Mouse (Mus musculus) MEL (cell line): ENCODE data around the gene Nagk. TPM values are rescaled to one million over a fixed set of nuclear protein-coding genes. Genes with fewer than 3 reads are reported as not detected.
"Not testable (repeated sequence)": the region's sequence is repeated elsewhere in the genome, so short reads cannot be mapped to it uniquely, and the experiment has no call there.

Source experiments
- DNase-seq: peaks from one replicate; pipeline ENCODE4 v3.0.0; 2011; ENCODE audit warnings: low read depth, low spot score
- H3K27ac ChIP-seq: 2 replicates; pipeline ENCODE4 v1.5.1; 2012; ENCODE audit warnings: low read depth, mild to moderate bottlenecking, control low read depth, low read length, moderate library complexity; ENCODE audit not compliant: control insufficient read depth
- H3K27me3 ChIP-seq, 2 experiments: fragments of 150-350 bp in 1 of 2; sonication (generic) in 1 of 2; 2 replicates each; pipeline ENCODE4 v1.6.1; 2012; ENCODE audit warnings: low read length in 2 of 2, mild to moderate bottlenecking in 2 of 2, improper control_type of control experiment in 1 of 2, moderate library complexity in 1 of 2; ENCODE audit not compliant: insufficient read depth in 2 of 2, control insufficient read depth in 1 of 2
- H3K36me3 ChIP-seq, 2 experiments: 2 replicates each; pipeline ENCODE4 v1.6.1; 2012 to 2014; ENCODE audit warnings: low read length in 2 of 2, improper control_type of control experiment in 1 of 2, inconsistent platforms in 1 of 2, mild to moderate bottlenecking in 1 of 2; ENCODE audit not compliant: insufficient read depth in 2 of 2, control insufficient read depth in 1 of 2
- H3K4me1 ChIP-seq, 2 experiments: fragments of 150-350 bp in 1 of 2; sonication (generic) in 1 of 2; 2 replicates each; pipeline ENCODE4 v1.6.1; 2012; ENCODE audit warnings: low read length in 2 of 2, improper control_type of control experiment in 1 of 2, mild to moderate bottlenecking in 1 of 2; ENCODE audit not compliant: insufficient read depth in 2 of 2, control insufficient read depth in 1 of 2
- H3K4me3 ChIP-seq, 2 experiments: fragments of 150-350 bp in 1 of 2; sonication (generic) in 1 of 2; 2 replicates each; pipeline ENCODE4 v1.5.1; 2012; ENCODE audit warnings: low read depth in 2 of 2, low read length in 2 of 2, mild to moderate bottlenecking in 2 of 2, moderate library complexity in 2 of 2, control low read depth in 1 of 2, improper control_type of control experiment in 1 of 2; ENCODE audit not compliant: control insufficient read depth in 1 of 2, insufficient read depth in 1 of 2
- H3K79me2 ChIP-seq: 2 replicates; pipeline ENCODE4 v1.6.1; 2012; ENCODE audit warnings: mild to moderate bottlenecking, low read length, moderate library complexity; ENCODE audit not compliant: control insufficient read depth, poor library complexity, insufficient read depth
- H3K9ac ChIP-seq: 2 replicates; pipeline ENCODE4 v1.6.1; 2012; ENCODE audit warnings: low read depth, mild to moderate bottlenecking, control low read depth, low read length, moderate library complexity; ENCODE audit not compliant: control insufficient read depth, poor library complexity, severe bottlenecking
- H3K9me3 ChIP-seq: fragments of 150-350 bp; sonication (generic); replicated peaks from 2 replicates; pipeline ENCODE4 v1.6.1; 2012; ENCODE audit warnings: mild to moderate bottlenecking, low read length, improper control_type of control experiment, moderate library complexity; ENCODE audit not compliant: insufficient read depth
- EP300 ChIP-seq, 2 experiments: IDR thresholded peaks; 2 replicates each; pipeline ENCODE4 v1.6.1; 2011; ENCODE audit warnings: improper control_type of control experiment in 2 of 2, low read length in 2 of 2, low read depth in 1 of 2, mild to moderate bottlenecking in 1 of 2
- ETS1 ChIP-seq: IDR thresholded peaks from 2 replicates; pipeline ENCODE4 v1.6.1; 2012; ENCODE audit warnings: low read depth, mild to moderate bottlenecking, inconsistent platforms, low read length, improper control_type of control experiment, moderate library complexity
- GATA1 ChIP-seq: IDR thresholded peaks from 2 replicates; pipeline ENCODE4 v1.6.1; 2011; ENCODE audit warnings: low read depth, low read length, improper control_type of control experiment
- HCFC1 ChIP-seq: IDR thresholded peaks from 2 replicates; pipeline ENCODE4 v1.6.1; 2012; ENCODE audit warnings: low read depth, mild to moderate bottlenecking, inconsistent platforms, low read length, improper control_type of control experiment, moderate library complexity
- MAFK ChIP-seq: IDR thresholded peaks from 2 replicates; pipeline ENCODE4 v1.6.1; 2011; ENCODE audit warnings: low read depth, mild to moderate bottlenecking, low read length, improper control_type of control experiment, borderline replicate concordance
- MAX ChIP-seq: IDR thresholded peaks from 2 replicates; pipeline ENCODE4 v1.6.1; 2011; ENCODE audit warnings: low read length, improper control_type of control experiment
- MAZ ChIP-seq: IDR thresholded peaks from 2 replicates; pipeline ENCODE4 v1.6.1; 2012; ENCODE audit warnings: low read depth, mild to moderate bottlenecking, inconsistent platforms, low read length, improper control_type of control experiment
- NELFE ChIP-seq: IDR thresholded peaks from 2 replicates; pipeline ENCODE4 v1.6.1; 2011; ENCODE audit warnings: low read depth, low read length, improper control_type of control experiment
- POLR2A ChIP-seq, 2 experiments: IDR thresholded peaks; 2 replicates each; pipeline ENCODE4 v1.6.1; 2011 to 2012; ENCODE audit warnings: low read length in 2 of 2, mild to moderate bottlenecking in 2 of 2, control low read depth in 1 of 2, improper control_type of control experiment in 1 of 2, low read depth in 1 of 2, moderate library complexity in 1 of 2; ENCODE audit not compliant: control insufficient read depth in 1 of 2, insufficient read depth in 1 of 2, poor library complexity in 1 of 2
- POLR2AphosphoS5 ChIP-seq: IDR thresholded peaks from 2 replicates; pipeline ENCODE4 v1.6.1; 2012; ENCODE audit warnings: low read depth, borderline replicate concordance, mild to moderate bottlenecking, inconsistent platforms, low read length, moderate library complexity, mixed read lengths
- RAD21 ChIP-seq: IDR thresholded peaks from 2 replicates; pipeline ENCODE4 v1.6.1; 2011; ENCODE audit warnings: mild to moderate bottlenecking, low read depth, low read length, improper control_type of control experiment
- RCOR1 ChIP-seq: IDR thresholded peaks from 2 replicates; pipeline ENCODE4 v1.6.1; 2012; ENCODE audit warnings: low read depth, mild to moderate bottlenecking, inconsistent platforms, low read length, improper control_type of control experiment
- SIN3A ChIP-seq: IDR thresholded peaks from 2 replicates; pipeline ENCODE4 v1.6.1; 2012; ENCODE audit warnings: low read length, improper control_type of control experiment, inconsistent platforms
- TAL1 ChIP-seq: IDR thresholded peaks from 2 replicates; pipeline ENCODE4 v1.6.1; 2012; ENCODE audit warnings: mild to moderate bottlenecking, inconsistent platforms, low read length, moderate library complexity, mixed read lengths
- TBP ChIP-seq: IDR thresholded peaks from 2 replicates; pipeline ENCODE4 v1.8.0; 2011; ENCODE audit warnings: low read depth, low read length, improper control_type of control experiment
- TCF12 ChIP-seq: IDR thresholded peaks from 2 replicates; pipeline ENCODE4 v1.6.1; 2014; ENCODE audit warnings: low read depth, mild to moderate bottlenecking, inconsistent platforms, low read length, improper control_type of control experiment, moderate library complexity
- USF2 ChIP-seq, 2 experiments: IDR thresholded peaks; 2 replicates each; pipeline ENCODE4 v1.6.1; 2011 to 2012; ENCODE audit warnings: improper control_type of control experiment in 2 of 2, low read length in 2 of 2, borderline replicate concordance in 1 of 2, inconsistent platforms in 1 of 2, low read depth in 1 of 2, mild to moderate bottlenecking in 1 of 2; ENCODE audit not compliant: insufficient read depth in 1 of 2
- ZNF384 ChIP-seq: IDR thresholded peaks from 2 replicates; pipeline ENCODE4 v1.6.1; 2012; ENCODE audit warnings: low read depth, mild to moderate bottlenecking, inconsistent platforms, low read length, improper control_type of control experiment
- polyA plus RNA-seq, 2 experiments: library from polyadenylated mRNA; stranded (reverse) in 1 of 2; unstranded in 1 of 2; fragments of >175 nt in 1 of 2; fragments of >200 nt in 1 of 2; gene quantifications; 2 replicates each; pipeline versions ENCODE4 v1.2.1 to v1.2.4; 2012; ENCODE audit warnings: low replicate concordance in 2 of 2, low read depth in 1 of 2; ENCODE audit not compliant: insufficient read length in 2 of 2, insufficient read depth in 1 of 2, missing spikeins in 1 of 2
- total RNA-seq: library from RNA; depleted of rRNA; stranded (reverse); fragments of 300-350 nt; gene quantifications from 2 replicates; pipeline ENCODE4 v1.2.3, GENCODE M21; 2012

The Nagk gene
- total and polyA plus RNA-seq, 3 experiments: 3.6 to 6.3 TPM; not detected in 1

DNA sequence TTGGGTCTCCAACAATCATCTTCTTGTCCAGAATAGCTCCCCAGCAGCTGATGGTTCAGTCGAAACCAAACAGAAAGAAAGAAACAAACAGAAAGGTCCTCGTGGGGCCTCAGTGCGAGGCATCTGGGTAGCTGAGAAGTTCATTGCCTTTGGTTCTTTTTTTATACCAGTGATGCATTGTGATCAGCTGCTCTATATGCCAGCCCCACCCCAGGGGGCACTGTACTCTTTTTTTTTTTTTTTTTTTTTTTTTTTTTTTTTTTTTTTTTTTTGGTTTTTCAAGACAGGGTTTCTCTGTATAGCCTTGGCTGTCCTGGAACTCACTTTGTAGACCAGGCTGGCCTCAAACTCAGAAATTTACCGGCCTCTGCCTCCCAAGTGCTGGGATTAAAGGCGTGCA is 4.2 kb upstream of the Nagk start:
- H3K27ac ChIP-seq, H3K4me3 ChIP-seq, H3K9me3 ChIP-seq, H3K27me3 ChIP-seq, DNase-seq, H3K79me2 ChIP-seq: not testable (repeated sequence)
- peak; percentile 84 for TF ChIP-seq ZNF384
- Histone ChIP-seq H3K36me3 (peaks cover 0 to 20% of the 10 kb centered on the region in 2 experiments; a peak in 2 of 4 replicates), H3K4me1 (peaks cover 6 to 24% of the 10 kb centered on the region in 2 experiments), H3K9ac (peak overlapping the region; percentile 1)

DNA sequence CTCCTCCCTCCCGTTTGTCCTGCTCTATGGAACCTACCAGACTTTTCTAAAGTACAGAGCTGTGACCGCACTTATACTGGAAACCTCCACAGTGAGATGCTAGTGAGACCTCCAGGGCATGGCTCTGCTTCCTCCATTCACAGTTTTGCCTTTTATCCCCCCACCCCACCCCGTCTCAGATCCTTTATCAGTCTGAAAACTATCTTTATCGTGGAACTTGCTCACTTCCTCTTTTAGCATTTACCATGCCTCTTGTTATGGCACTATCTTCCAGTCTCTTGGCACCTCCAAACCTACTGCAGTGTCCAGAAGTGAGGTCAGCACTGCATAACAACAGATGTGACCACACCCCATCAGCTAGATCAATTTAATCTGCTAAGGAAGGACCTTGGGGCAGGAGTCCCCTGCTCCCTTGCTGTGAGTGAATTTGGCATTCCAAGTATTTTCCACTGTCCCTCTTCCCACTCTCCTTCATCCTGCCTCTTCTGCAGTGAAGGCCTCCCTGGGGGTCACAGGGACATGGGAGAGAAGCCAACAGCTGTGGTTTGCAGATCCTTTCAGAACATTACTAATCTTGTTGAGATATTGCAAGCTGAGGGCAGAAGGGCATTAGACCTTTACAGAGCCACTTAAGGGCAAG is 3.4 kb upstream of the Nagk start:
- no peaks in the 10 kb centered on the region; the same call in 1 of the 2 replicates for H3K79me2 ChIP-seq
- no peaks in the 10 kb centered on the region for H3K9me3 ChIP-seq
- H3K4me1 ChIP-seq: peaks cover 6 to 24% of the 10 kb centered on the region in 2 experiments
- H3K27me3 ChIP-seq: peaks cover 0 to 5% of the 10 kb centered on the region in 2 experiments; a peak in 1 of 4 replicates
- H3K36me3 ChIP-seq: peaks cover 0 to 20% of the 10 kb centered on the region in 2 experiments; a peak in 2 of 4 replicates
- peak; percentile 59 for DNase-seq
- no peak for TF ChIP-seq NELFE
- TF ChIP-seq SIN3A: no peak
- TF ChIP-seq POLR2AphosphoS5: no peak
- no peak for TF ChIP-seq MAX
- TF ChIP-seq USF2 (IDR thresholded peaks at IDR 0.05; ENCODE audit: borderline replicate concordance in 1 of 2, insufficient read depth in 1 of 2, low read depth in 1 of 2, low read length in 2 of 2): no peak
- no peak for TF ChIP-seq TBP
- no peak for TF ChIP-seq TAL1
- no peak for TF ChIP-seq ZNF384
- peak; percentile 55 for TF ChIP-seq TCF12
- TF ChIP-seq RCOR1: peak; percentile 60
- no peak for TF ChIP-seq RAD21
- TF ChIP-seq EP300 (IDR thresholded peaks at IDR 0.05; ENCODE audit: low read depth in 1 of 2, low read length in 2 of 2): peak; percentile 42 to 72; a peak in 3 of 4 replicates
- no peak for TF ChIP-seq HCFC1
- 0 out of 2 replicates have a peak, but pooled peaks have one; percentile 45 for TF ChIP-seq MAZ
- TF ChIP-seq ETS1: peak; percentile 73
- no peak for TF ChIP-seq MAFK
- peak; percentile 84 for TF ChIP-seq GATA1
- no peak for TF ChIP-seq POLR2A (IDR thresholded peaks at IDR 0.05; ENCODE audit: control insufficient read depth in 1 of 2, insufficient read depth in 1 of 2, low read depth in 1 of 2, low read length in 2 of 2, poor library complexity in 1 of 2)
- TF ChIP-seq, all 39 proteins: peak for 6
- no peak overlapping the region; the same call in 1 of the 2 replicates for H3K9ac ChIP-seq
- H3K4me3 ChIP-seq: no peak overlapping the region; a peak in 1 of 4 replicates
- H3K27ac ChIP-seq: peak overlapping the region; percentile 30; the same call in 1 of the 2 replicates
